ENCODE assay signal across 8 mouse cellular contexts in the genomic region with DNA sequence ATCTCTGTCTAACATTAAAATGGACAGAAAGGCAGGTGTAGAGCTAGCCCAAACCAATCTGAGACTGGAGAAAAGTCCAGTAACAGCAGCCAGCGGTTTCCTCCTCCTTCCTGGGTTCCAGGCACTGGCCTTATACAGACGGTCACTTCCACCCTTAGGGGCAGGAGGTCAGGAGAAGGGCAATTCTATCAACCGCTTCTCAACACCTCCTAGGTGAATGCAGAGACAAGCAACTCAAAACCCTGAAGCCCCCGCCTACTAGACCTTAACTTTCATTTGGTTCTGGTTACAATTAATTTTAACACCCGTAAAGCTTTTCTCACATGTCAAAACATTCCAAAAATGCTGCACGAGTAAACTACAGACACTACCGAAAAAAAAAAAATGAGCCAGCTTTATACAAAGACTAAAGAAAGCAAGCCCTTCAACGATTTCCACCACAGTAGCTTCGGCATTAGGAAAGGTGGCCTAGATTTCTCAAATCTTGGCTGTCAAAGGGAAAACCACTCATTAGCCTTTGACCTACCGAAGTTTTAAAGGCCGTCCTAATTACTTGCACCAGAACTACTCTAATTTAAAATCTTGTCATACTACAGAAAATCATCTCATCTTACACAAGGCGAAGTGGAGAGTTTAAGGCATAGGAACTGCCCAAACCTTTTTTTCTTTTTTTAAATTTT. TPM values are rescaled to one million over a fixed set of nuclear protein-coding genes. Genes with fewer than 3 reads are reported as not detected.
DNase-seq lines count a peak whose midpoint lies in the region; ATAC-seq and TF ChIP-seq lines count a peak whose summit lies in the region.

No protein-coding gene starts in this region.

- no peak for TF ChIP-seq POLR2A in brain, embryonic 14.5 days (IDR thresholded peaks at IDR 0.05; ENCODE audit: borderline replicate concordance, extremely low read depth, insufficient read depth, insufficient read length, poor library complexity, severe bottlenecking)

- no peaks in the 10 kb centered on the region for H3K27me3 ChIP-seq in heart, embryonic 16.5 days (ENCODE audit: control insufficient read depth, insufficient read depth, low read length)
- no peaks in the 10 kb centered on the region for H3K27me3 ChIP-seq in hindbrain, embryonic 14.5 days (ENCODE audit: control insufficient read depth, insufficient read depth, low read length)
- no peaks in the 10 kb centered on the region for H3K27me3 ChIP-seq in midbrain, postnatal 0 days (ENCODE audit: insufficient read depth, low read length)

- H3K9ac ChIP-seq in heart, embryonic 16.5 days (ENCODE audit: low read length) = peak overlapping the region; percentile 87
- H3K9ac ChIP-seq in hindbrain, embryonic 14.5 days = peak overlapping the region; percentile 73
- H3K9ac ChIP-seq in midbrain, postnatal 0 days (replicated peaks; ENCODE audit: low read length, poor library complexity, severe bottlenecking) = peak overlapping the region; percentile 84

- ATAC-seq in heart, embryonic 16.5 days (replicated peaks; ENCODE audit: extremely low read depth, insufficient read depth, low FRiP score) = no peak
- no peak for ATAC-seq in hindbrain, embryonic 14.5 days (ENCODE audit: low FRiP score)
- ATAC-seq in midbrain, postnatal 0 days (ENCODE audit: low FRiP score) = no peak

- no peak for DNase-seq in heart, postnatal 14 days
- DNase-seq in brain, embryonic 14.5 days (ENCODE audit: low read depth) = peak; percentile 53
- DNase-seq in hindbrain, embryonic 14.5 days (ENCODE audit: low spot score) = no peak
- DNase-seq in midbrain, postnatal 0 days (ENCODE audit: low spot score) = no peak
- no peak for DNase-seq in adrenal gland, adult 2 months
- no peak for DNase-seq in layer of hippocampus, adult 18-20 months (ENCODE audit: low spot score in 2 of 2)
- no peak for DNase-seq in gastrocnemius, postnatal 36 days

- no peak for TF ChIP-seq CTCF in brain, embryonic 14.5 days (IDR thresholded peaks at IDR 0.05; ENCODE audit: borderline replicate concordance, extremely low read depth, insufficient read depth, insufficient read length)
- TF ChIP-seq CTCF in midbrain, postnatal 0 days (IDR thresholded peaks at IDR 0.05) = no peak

- peak overlapping the region; percentile 94 for H3K4me2 ChIP-seq in heart, embryonic 16.5 days (ENCODE audit: low read depth, low read length)
- H3K4me2 ChIP-seq in hindbrain, embryonic 14.5 days (replicated peaks) = peak overlapping the region; percentile 80
- H3K4me2 ChIP-seq in midbrain, postnatal 0 days (ENCODE audit: low read depth, low read length, poor library complexity, severe bottlenecking) = peak overlapping the region; percentile 79

- H3K27ac ChIP-seq in heart, embryonic 16.5 days (ENCODE audit: low read length) = peak overlapping the region; percentile 95
- H3K27ac ChIP-seq in hindbrain, embryonic 14.5 days = peak overlapping the region; percentile 98
- H3K27ac ChIP-seq in midbrain, postnatal 0 days (ENCODE audit: low read depth, low read length) = peak overlapping the region; percentile 98

- no peaks in the 10 kb centered on the region for H3K9me3 ChIP-seq in heart, embryonic 16.5 days (replicated peaks; ENCODE audit: control insufficient read depth, low read length)
- no peaks in the 10 kb centered on the region for H3K9me3 ChIP-seq in hindbrain, embryonic 14.5 days (ENCODE audit: control insufficient read depth, low read length)
- H3K9me3 ChIP-seq in midbrain, postnatal 0 days (ENCODE audit: low read length) = no peaks in the 10 kb centered on the region

- peak overlapping the region; percentile 77 for H3K4me3 ChIP-seq in heart, embryonic 16.5 days (ENCODE audit: low read length)
- H3K4me3 ChIP-seq in hindbrain, embryonic 14.5 days (replicated peaks; ENCODE audit: low read length) = peak overlapping the region; percentile 55
- peak overlapping the region; percentile 78 for H3K4me3 ChIP-seq in midbrain, postnatal 0 days (ENCODE audit: low read depth, low read length)

- intact Hi-C loops in heart, postnatal 14 days (cut with DNase I) = no loop called here
- intact Hi-C loops in gastrocnemius, postnatal 36 days (cut with DNase I) = no loop called here

- under 1% methylated on average over 12 of the region's 12 CpGs for WGBS in heart, embryonic 16.5 days
- 1% methylated on average over 12 of the region's 12 CpGs for WGBS in hindbrain, embryonic 14.5 days
- 0% methylated on average over 12 of the region's 12 CpGs for WGBS in midbrain, postnatal 0 days

- no peaks in the 10 kb centered on the region for H3K36me3 ChIP-seq in heart, embryonic 16.5 days (ENCODE audit: control insufficient read depth, insufficient read depth)
- H3K36me3 ChIP-seq in hindbrain, embryonic 14.5 days (replicated peaks; ENCODE audit: control insufficient read depth, insufficient read depth) = peaks cover 4% of the 10 kb centered on the region; the same call in 1 of the 2 replicates
- H3K36me3 ChIP-seq in midbrain, postnatal 0 days (ENCODE audit: insufficient read depth, low read length) = no peaks in the 10 kb centered on the region

- H3K4me1 ChIP-seq in heart, embryonic 16.5 days (ENCODE audit: control insufficient read depth, insufficient read depth, low read length) = peaks cover 43% of the 10 kb centered on the region
- peaks cover 32% of the 10 kb centered on the region for H3K4me1 ChIP-seq in hindbrain, embryonic 14.5 days (replicated peaks; ENCODE audit: control insufficient read depth, insufficient read depth, low read length)
- H3K4me1 ChIP-seq in midbrain, postnatal 0 days (ENCODE audit: insufficient read depth, low read length) = peaks cover 12% of the 10 kb centered on the region

RNA-seq across cellular contexts. Expression of gene Fam168b, which starts 1.0 kb away (rescaled TPM):
- polyA plus RNA-seq in heart, embryonic 16.5 days (2015; fragmentation: Nextera tagmentation; extraction: Ambion mirVana) = 43.4 and 43.5 TPM in 2 replicates
- 10 to 100 TPM; 53.8 to 58.1 TPM for total RNA-seq in heart, postnatal 14 days (2021)
- 399 and 501 TPM in 2 replicates for polyA plus RNA-seq in brain, embryonic 14.5 days (2012; rRNA removed)
- 114 and 129 TPM in 2 replicates for polyA plus RNA-seq in hindbrain, embryonic 14.5 days (2014; fragmentation: Nextera tagmentation; extraction: Ambion mirVana)
- 319 and 542 TPM in 2 replicates for total RNA-seq in midbrain, postnatal 0 days (2014; rRNA removed)
- polyA plus RNA-seq in midbrain, postnatal 0 days (2015; fragmentation: Nextera tagmentation; extraction: Ambion mirVana) = 94.3 and 95.9 TPM in 2 replicates
- 100 to 1,000 TPM; 113 to 203 TPM for total RNA-seq in adrenal gland, adult 2 months (2021)
- polyA plus RNA-seq in adrenal gland, adult 2 months (2012; rRNA removed) = 359 and 507 TPM in 2 replicates
- 100 to 1,000 TPM; 227 to 236 TPM for total RNA-seq in layer of hippocampus, adult 18-20 months (2021)
- 10 to 100 TPM; 20.5 to 30.7 TPM for total RNA-seq in gastrocnemius, postnatal 36 days (2021)

RNA-seq across cellular contexts. Expression of gene Plekhb2, which starts 7.9 kb away (rescaled TPM):
- polyA plus RNA-seq in heart, embryonic 16.5 days (2015; fragmentation: Nextera tagmentation; extraction: Ambion mirVana) = 76.2 and 87.3 TPM in 2 replicates
- total RNA-seq in heart, postnatal 14 days (2021) = 10 to 100 TPM; 69.3 to 86.7 TPM
- 40.4 and 43.9 TPM in 2 replicates for polyA plus RNA-seq in brain, embryonic 14.5 days (2012; rRNA removed)
- 75.0 and 85.6 TPM in 2 replicates for polyA plus RNA-seq in hindbrain, embryonic 14.5 days (2014; fragmentation: Nextera tagmentation; extraction: Ambion mirVana)
- 83.3 and 97.3 TPM in 2 replicates for total RNA-seq in midbrain, postnatal 0 days (2014; rRNA removed)
- 85.1 and 93.1 TPM in 2 replicates for polyA plus RNA-seq in midbrain, postnatal 0 days (2015; fragmentation: Nextera tagmentation; extraction: Ambion mirVana)
- 100 to 1,000 TPM; 187 to 193 TPM for total RNA-seq in adrenal gland, adult 2 months (2021)
- polyA plus RNA-seq in adrenal gland, adult 2 months (2012; rRNA removed) = 80.8 and 115 TPM in 2 replicates
- 100 to 1,000 TPM; 214 to 227 TPM for total RNA-seq in layer of hippocampus, adult 18-20 months (2021)
- total RNA-seq in gastrocnemius, postnatal 36 days (2021) = 10 to 100 TPM; 44.6 to 53.4 TPM
